Mouse (Mus musculus) E14TG2a.4 (cell line): Measurements from ENCODE around the gene Cyp4a30b.

Source experiments
- H3K27me3 ChIP-seq: 2 replicates; pipeline ENCODE4 v1.6.1; 2014; ENCODE audit warnings: low read length, control low read depth; ENCODE audit not compliant: insufficient read depth
- H3K36me3 ChIP-seq: 2 replicates; pipeline ENCODE4 v1.6.1; 2014; ENCODE audit warnings: low read length, control low read depth; ENCODE audit not compliant: insufficient read depth
- H3K4me1 ChIP-seq: replicated peaks from 2 replicates; pipeline ENCODE4 v1.6.1; 2014; ENCODE audit warnings: low read depth, low read length, control low read depth
- H3K4me3 ChIP-seq: replicated peaks from 2 replicates; pipeline ENCODE4 v1.5.1; 2014; ENCODE audit warnings: mild to moderate bottlenecking, low read length
- H3K9me3 ChIP-seq: 2 replicates; pipeline ENCODE4 v1.6.1; 2014; ENCODE audit warnings: low read length, control low read depth
- CTCF ChIP-seq: conservative IDR thresholded peaks from 2 replicates; pipeline ENCODE4 v1.5.1; 2014; ENCODE audit warnings: low read length
- NANOG ChIP-seq: IDR thresholded peaks from 2 replicates; pipeline ENCODE4 v1.6.1; 2014; ENCODE audit warnings: borderline replicate concordance, low read length, mixed read lengths
- POU5F1 ChIP-seq: IDR thresholded peaks from 2 replicates; pipeline ENCODE4 v1.6.1; 2014; ENCODE audit warnings: low read length, borderline replicate concordance

The Cyp4a30b gene

GRCm38 (mm10) chr4:115519444-115519843, 67.0 kb downstream of the Cyp4a30b start:
- 0 out of 2 replicates have a peak, but pooled peaks cover 5% of the 10 kb centered on the region for H3K9me3 ChIP-seq
- no peaks in the 10 kb centered on the region for H3K36me3 ChIP-seq
- H3K4me3 ChIP-seq: no peak overlapping the region
- H3K27me3 ChIP-seq: no peaks in the 10 kb centered on the region
- TF ChIP-seq CTCF (no peak), NANOG (no peak), POU5F1 (no peak)
- H3K4me1 ChIP-seq: no peaks in the 10 kb centered on the region; the same call in 1 of the 2 replicates
